Mouse (Mus musculus) ES-E14 (cell line): Measurements from ENCODE around the gene Nrn1l.

ENCODE experiments used
- CHD2 ChIP-seq: IDR thresholded peaks from 2 replicates; pipeline ENCODE4 v1.6.1; 2014; ENCODE audit warnings: mild to moderate bottlenecking, low read depth, low read length, inconsistent platforms
- HCFC1 ChIP-seq: IDR thresholded peaks from 2 replicates; pipeline ENCODE4 v1.6.1; 2012; ENCODE audit warnings: low read length, inconsistent platforms, borderline replicate concordance; ENCODE audit not compliant: insufficient read depth
- MAFK ChIP-seq: IDR thresholded peaks from 2 replicates; pipeline ENCODE4 v1.6.1; 2014; ENCODE audit warnings: mild to moderate bottlenecking, low read depth, low read length, inconsistent platforms; ENCODE audit not compliant: insufficient read depth
- ZC3H11A ChIP-seq: IDR thresholded peaks from 2 replicates; pipeline ENCODE4 v1.6.1; 2012; ENCODE audit warnings: low read depth, mild to moderate bottlenecking, inconsistent platforms, low read length, borderline replicate concordance

DNA sequence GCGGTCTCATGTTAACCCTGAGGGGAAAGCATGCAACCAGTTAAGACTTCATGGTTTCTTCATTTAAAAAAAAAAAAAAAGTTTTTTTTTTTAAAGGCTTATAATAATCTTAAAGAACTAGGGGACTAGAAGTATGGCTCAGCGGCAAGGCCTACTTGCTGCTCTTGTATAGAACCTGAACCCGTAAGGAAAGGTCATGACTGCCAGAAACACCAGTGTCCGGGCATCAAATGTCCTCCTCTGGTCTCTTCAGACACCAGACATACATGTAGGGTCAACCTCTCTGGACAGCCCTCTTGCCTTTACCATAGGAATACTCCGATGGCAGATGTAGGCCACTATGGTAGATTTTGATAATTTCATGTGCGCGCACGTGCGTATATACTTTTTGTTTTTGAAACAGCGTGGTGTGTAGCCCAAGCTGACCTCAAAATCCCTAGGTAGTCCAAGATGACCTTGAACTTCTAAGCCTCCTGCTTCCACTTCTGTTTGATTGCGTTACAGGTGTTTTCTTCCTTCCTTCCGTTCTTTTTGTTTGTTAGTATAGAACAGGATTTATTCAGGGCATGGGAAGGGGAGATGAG is 41.1 kb upstream of the Nrn1l start:
- TF ChIP-seq ZC3H11A, result no peak
- TF ChIP-seq HCFC1, result no peak
- TF ChIP-seq CHD2, result no peak
- TF ChIP-seq MAFK, result no peak
